Mouse (Mus musculus) spleen, adult 18-20 months (tissue): ENCODE measurements around the gene Ace.

Source experiments
- DNase-seq, 2 experiments: peaks; one replicate each; pipeline ENCODE4 v3.0.0; 2022; ENCODE audit warnings: mixed read lengths in 2 of 2

Gene Ace

DNA sequence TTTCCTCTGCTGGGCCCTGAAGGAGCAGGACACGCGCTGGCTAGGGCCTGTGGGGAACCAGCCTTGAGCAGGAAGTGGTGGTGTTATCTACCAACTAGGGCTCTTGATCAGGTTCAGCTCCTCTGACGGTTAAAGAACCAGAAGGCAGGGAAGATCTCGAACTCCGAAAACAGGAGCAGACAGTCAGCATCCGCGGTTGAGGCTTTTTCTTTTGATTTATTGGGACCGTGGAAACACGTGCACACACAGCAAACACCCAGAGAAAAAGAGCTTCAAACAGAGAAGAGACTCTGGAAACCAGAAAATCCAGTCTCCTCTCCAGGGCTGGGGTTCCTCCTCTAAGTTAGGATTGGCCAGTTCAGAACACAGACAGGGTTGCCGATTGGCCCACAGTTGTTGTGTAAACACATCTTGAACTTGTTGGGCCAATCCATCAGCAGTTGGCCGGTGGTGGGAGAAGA is 21.0 kb upstream of the Ace start:
- DNase-seq = no peak

DNA sequence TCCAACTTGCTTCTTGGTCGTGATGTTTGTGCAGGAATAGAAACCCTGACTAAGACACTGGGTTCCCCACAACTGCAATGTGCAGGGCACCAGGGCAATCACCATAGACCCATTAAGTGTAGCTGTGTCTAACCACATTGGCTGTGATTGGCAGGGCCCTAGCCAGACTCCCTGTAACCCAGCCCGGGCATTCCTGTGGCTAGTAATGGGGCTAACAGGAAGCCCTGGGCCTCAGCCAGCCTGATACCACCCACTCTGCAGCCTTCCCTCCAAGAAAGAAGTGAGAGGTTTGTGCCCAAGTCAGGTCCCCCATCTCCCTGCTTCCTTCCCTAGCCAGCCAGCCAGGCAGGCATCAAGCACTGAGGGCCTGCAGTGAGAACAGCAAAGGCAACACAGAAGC is 19.5 kb upstream of the Ace start:
- no peak for DNase-seq

DNA sequence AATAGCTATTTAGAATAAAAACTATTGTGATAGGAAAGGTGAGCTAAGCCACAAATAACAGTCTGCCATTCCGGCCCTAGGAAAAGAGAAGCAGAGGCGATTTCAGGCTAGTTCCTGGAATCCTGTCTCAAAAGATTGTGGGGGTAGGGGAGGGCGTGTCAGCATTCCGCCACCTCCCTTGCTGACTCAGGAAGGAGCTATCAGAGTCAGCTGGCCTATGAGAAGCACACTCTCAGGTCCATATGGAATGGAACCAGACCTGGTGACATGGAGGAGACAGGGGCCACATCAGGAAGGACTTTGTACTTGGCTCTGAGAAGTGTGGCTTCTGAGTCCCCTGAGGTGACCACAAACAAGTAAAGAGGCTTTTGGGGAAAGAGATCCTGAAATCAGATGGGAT is 17.2 kb upstream of the Ace start:
- DNase-seq = no peak

DNA sequence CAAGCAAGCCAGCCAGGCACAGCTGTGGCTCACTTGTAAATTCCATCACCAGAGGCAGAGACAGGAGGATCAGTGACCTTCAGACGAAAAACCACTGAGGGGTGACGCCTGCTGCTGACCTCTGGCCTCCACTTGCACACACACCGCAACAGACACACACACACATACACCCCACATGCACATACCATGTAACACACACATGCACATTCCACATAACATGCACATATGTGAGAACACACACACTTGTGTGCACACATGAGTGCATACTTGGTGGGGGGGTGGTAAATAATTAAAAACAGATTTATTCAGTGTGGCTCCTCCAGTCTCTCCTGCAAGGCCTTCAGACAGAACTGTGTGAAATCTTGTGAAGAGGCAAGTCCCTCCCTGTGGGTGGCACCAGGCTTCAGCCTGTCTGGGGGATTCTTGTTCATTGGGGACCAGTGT is 16.1 kb upstream of the Ace start:
- DNase-seq = no peak

DNA sequence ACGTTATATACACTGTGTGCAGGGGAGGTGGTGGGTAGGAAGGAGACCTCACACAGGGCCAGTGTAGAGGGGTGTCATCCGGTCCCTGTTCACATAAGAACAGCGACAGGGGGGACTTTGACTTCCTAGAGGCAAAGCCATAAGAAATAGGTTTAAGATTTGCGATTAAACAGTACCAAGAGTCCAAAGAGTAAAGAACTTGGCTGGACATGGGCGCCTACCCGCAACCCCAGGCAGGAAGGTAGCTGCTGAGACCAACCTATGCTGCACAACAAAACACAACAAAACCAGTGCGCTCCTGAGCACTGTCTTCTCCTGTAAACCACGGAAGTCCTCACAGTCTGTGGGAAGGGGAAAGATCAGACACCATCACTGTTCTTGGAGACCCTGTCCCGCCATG is 15.6 kb upstream of the Ace start:
- DNase-seq = no peak

DNA sequence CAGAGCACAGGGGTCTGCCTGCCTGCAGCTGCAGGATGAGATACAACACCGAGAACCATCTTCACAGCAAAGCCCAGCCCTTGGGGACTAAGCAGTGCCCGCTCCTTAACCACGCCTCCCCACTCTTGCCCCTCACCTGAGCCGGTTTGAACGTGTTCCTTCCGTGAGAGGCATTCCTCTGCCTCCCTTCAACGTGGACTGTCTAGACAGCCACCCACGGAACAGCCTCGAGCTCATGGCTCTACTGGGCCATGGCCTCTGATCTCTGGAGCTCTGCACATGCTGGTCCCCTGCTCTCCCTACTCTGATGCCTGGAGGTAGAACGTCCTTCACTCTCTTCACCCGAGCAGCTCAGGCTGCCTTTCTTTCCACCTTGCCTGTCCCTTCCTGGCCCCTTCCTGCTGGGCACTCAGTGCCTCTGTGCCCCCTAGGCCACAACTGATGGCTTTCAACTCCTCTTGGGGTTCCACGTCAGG is 14.8 kb upstream of the Ace start, which contains the start of gene Cyb561:
Cyb561 (minus strand) TSS at position 426 of the 476 bp plus-strand sequence.
- DNase-seq = no peak

DNA sequence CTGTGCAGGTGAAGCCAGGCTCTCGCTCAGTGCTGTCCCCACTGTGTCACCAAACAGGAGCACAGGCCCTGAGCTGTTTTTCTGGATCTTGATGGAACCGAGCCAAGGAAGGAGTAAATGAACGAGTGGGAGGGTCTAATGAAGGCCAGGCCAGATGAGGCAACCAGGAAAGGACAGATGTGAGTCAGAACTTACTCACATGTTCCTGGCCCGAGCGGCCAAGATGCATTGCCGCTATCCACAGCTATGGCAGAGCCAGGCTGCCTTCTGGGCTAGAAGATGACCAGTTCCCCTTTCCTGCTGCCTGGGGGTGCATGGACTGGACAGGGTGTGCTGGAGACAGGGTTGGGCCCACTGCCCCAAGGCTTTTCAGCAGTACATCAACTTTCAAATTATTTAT is 14.3 kb upstream of the Ace start:
- DNase-seq = no peak

DNA sequence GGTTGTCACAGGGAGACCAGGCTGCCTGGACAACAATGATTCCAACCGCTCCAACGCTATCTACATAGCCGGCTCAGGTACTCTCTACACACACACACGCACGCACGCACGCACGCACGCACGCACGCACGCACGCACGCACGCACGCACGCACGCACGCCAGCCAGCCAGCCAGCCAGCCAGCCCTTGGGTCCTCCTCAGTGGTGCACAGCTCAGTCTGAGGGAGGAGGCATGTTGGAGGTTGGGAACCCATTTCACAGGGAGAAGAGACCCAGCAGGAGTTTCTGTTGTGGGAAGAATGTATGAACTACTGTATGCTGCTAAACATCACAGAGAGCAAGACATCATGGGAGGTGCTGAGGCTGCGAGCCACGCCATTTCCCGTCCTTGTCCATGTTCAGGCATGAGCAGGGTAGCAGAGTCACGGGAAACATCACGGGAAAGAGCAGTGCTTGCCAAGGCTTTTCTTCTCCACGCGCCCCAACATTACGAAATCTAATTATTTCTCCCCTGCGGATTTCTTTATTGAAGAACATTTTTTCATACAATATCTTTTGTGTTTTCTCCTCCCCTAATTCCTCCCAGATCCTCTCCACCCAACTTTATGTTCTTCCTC is 11.8 kb upstream of the Ace start:
- no peak for DNase-seq

DNA sequence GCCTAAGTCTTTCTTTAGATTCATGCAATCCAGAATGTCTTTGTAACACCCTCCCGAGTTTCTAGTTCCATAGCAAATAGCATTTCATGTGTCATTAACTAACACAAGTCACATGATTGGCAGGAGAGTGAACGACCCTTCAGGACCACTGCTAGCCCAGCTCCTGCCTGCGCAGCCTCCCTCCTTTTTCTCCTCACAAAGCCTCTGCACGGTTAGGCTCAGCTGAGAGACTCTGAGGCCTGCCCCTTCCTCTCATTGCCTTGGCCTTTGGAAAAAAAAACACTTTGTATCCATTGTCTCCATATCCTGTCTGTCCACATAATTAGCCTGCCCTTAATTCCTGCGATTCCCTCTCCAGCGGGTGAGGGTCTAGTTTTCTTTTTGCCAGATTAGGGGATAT is 10.2 kb upstream of the Ace start:
- no peak for DNase-seq

DNA sequence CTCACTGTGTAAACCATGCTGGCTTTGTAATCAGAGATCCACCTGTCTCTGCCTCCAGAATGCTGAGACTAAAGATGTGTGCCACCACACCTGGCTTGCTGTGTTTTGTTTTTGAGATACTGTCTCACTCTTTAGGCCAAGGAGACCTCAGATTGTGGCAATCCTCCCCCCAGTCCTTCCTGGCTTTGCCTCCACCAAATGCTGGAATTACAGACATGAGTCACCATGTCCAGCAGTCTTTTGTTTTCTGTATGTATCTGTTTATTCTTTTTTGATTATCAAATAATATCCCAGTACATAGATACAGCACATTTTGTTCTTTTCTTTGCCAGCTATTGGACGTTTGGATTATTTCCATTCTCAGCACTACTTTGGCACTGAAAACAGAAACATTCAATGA is 9.2 kb upstream of the Ace start:
- no peak for DNase-seq

DNA sequence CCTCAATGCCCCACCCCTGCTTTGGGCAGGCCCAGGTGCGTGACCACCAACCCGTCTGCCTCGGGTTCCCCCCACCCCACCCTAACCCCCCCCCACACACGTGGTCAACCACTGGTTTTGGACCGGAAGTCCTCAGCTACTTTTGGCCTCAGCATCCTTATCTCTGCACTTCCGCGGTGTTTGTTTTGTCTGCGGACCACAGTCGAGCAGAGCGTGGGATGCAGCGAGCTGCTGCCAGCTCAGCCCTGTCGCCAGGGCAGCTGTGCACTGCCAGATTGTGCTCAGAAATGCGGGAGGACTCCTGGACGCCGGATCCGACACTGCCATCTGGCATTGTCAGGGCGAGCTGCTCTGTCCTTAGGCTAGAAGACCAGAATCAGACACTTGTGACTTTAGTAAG is 8.4 kb upstream of the Ace start:
- DNase-seq = no peak

DNA sequence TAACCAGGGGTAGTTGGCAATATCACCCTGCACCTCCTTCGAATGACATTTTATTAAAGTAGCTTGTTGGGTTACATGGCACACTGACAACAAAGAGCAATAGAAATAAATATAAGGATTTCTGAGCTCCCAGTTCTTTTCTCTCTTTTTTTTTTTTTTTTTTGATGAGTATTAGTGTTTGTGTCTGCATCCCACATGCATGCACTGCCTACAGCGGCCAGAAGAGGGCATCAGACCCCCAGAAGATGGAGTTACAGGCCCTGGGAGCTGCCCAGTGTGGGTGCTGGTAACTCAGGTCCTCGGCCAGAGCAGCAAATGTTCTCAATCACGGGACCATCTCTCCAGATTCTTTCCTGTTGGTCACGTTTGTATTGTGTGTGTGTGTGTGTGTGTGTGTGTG is 3.1 kb upstream of the Ace start:
- no peak for DNase-seq

DNA sequence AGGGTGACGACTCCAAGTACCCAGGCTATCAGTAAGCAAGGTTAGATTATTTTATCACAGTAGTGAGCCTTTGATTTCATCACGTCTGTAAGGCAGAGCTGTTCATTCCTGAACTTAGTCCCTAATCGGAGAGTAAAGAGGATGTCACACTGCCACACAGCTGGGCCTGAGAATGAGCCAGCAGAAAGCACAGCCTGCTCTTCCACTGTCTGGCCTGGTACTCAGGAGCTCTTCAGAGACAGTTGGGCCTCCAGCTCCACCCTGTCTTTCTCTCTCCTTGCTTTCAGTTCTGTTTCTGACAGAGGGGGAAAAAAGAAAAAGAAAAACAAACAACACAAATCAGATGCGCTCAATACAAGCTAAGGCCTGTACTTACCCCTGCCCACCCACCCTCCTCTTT is 1.5 kb upstream of the Ace start:
- DNase-seq = no peak

DNA sequence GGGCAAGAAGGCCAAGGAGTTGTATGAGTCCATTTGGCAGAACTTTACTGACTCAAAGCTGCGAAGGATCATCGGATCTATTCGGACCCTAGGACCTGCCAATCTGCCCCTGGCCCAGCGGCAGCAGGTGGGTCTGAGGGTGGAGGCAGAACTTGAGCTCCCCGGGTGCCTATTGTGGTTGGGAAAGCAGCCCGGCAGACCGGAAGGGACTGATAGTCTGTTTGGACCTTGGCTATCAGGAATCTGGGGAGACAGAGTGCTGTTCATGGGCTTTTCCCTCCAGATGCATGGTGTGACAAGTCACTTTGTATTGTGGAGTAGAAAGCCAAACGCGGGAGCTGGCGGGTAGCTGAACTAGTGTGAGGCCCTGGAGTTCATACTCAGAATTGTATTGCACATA is 1.2 kb downstream of the Ace start:
- DNase-seq = no peak

DNA sequence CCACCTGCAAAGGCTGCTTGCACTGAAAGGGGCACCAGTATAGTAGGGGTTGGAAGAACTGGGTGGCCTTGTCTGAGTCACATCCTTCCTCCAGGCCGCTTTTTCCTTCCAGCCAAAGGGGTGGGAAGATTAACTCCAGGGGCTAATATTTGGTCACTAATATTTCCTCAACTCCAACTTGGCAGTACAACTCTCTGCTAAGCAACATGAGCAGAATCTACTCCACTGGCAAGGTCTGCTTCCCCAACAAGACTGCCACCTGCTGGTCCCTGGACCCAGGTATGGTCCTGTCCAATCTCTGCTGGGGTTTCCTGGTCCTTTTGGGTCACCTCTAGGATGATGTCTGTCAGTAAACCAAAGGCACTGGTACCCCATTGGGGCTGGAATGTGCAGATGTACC is 1.8 kb downstream of the Ace start:
- DNase-seq = peak in 1 of 2 experiments; percentile 24

DNA sequence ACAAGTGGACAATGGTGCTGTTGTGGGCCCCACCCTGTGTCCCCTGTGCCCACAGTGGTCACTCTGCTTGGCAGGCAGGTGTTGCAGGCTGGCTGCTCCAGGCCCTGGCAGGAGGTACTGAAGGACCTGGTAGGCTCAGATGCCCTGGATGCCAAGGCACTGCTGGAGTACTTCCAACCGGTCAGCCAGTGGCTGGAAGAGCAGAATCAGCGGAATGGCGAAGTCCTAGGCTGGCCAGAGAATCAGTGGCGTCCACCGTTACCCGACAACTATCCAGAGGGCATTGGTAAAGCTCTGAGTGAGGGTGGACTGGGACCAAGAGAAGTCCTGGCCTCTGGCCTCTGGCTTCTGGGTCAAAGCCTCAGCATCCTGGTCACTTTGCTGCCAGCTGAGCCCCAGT is 6.8 kb downstream of the Ace start:
- DNase-seq = no peak

DNA sequence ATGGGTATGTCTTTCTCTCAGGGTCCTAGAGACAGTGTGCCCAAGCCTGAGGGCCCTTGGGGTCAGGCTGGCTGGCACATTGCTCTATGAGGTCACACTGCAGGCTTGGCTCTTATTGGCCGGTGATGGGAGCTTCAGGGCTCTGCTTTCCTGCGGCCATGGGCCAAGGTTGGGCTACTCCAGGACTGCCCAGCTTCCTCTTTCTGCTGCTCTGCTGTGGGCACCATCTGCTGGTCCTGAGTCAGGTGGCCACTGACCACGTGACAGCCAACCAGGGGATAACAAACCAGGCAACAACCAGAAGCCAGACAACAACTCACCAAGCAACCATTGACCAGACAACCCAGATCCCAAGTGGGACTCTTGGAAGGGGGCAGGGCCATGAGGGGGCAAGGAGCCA is 7.3 kb downstream of the Ace start:
- DNase-seq = no peak

DNA sequence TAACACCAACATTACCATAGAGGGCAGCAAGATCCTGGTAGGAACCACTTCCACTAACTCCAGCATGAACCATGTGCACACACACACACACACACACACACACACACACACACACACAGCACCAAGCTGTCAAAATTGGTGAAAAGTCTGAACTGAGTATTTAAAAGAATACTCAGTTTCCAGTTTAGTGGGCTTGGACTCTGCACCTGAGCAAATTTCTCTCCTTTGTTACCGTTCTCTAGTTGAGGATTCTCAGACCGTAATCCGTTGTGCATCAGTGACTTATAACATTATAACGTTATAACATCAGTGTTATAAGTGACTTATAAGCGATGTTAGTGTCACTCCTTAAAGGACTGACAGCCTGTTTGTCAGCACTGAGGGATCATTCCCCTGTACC is 7.9 kb downstream of the Ace start:
- no peak for DNase-seq

DNA sequence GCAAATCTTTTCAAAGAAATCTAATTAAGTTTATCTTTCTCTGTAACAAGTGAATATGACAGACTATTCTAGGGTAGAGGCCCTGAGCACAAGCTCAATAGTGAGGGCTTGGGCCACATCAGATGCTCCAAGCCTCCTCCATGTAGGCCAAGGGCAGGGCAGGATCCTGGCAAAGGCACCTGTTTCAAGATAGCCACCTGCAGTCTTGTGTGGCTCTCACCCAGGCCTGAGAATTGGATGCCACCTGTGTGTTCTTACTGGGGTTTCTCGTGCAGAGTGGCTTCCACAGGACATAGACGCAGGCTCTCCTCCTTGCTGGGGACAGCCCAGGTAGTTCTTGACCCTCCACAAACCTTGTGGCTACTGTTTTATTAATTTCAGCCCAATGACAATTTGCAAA is 10.5 kb downstream of the Ace start:
- no peak for DNase-seq

DNA sequence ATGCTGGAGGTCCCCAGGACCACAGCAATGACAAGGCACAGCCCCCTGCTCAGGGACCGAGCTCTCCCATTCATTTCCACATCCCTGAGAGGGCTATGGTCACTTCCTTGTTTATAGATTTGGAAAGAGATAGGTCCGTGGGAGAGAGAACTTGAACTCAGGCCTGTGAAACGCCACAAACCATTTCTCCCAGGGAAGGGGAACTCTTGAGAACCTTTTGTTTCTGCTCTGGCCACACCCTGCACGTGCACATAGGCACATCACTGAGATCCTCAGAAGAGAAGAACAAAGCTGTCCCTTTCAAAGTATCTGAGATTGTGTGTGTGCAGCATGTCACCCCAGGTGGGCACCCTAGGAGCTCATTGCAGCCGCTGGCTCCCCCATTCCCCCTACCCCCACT is 10.9 kb downstream of the Ace start:
- no peak for DNase-seq

DNA sequence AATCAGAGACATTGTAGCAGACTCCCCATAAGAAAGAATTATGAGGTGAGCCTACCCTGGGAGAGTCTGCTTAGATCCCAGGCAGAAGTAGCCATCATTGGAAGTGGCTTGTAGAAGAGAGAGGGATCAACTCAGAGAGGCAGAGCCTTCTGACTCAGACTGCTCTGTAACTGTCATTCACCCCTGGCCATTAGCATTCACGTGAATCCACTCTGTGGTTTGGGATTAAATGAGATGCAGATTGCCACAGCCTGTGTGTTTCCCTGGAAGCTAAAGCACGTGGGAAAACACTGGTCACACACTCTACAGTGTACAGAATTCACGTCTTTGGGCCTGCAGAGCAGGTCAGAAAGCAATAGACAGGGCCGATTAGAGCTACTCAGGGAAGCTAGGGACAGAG is 16.7 kb downstream of the Ace start:
- no peak for DNase-seq

DNA sequence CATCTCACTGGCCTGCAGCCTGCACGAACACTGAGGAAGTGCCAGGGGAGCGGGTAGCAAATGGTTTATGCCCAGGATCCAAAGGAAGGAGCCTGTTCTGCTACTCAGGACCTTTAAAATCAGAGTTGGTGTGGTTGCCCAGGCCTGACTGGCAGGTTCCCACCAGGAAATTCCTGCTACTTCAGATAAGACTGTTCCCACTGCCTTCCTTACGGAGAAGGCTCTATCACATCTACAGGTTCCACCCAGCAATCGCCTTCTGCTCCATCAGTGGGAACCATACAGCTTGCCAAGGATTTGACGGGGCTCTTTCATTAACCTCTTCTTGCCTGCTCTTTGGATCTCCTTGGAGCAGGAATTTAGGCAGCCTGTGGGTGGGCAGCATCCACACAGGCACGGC is 19.7 kb downstream of the Ace start:
- DNase-seq = no peak

DNA sequence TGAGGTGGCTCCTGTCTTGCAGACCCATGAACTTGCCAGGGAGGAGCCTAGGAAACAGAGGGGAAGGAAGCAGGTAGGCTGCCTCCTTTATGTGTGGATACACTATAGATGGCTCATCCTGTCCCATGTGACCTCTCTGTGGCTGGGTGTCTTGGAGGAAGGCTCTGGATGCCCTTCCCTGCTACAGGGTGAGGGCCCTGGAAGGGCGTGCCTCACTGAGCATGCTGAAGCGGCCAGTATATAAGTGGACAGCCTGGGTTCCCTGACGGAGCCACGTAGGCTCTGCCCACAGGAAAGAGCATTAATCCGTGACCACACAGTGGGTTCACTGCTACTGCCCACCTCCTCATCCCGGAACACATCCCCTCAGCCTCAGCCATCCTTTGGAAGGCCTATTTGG is 21.7 kb downstream of the Ace start:
- no peak for DNase-seq

DNA sequence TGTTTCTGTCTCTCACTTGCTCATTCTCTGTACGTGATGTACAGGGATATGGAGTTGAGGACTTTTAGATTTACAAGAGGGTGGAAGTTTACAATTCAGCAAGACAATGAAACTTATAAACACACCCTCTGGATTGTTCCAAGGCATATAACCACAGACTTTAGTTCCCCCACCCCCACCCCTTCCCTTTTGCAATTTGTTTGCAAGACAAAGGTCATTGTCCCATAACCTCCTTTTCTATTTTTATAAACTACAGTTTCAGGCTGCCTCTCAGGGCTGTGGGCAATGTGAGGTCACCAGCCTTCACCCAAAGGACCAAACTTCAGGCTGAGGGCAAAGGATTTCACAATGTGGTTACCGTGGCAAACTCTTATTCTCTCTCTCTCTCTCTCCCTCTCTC is 22.5 kb downstream of the Ace start:
- no peak for DNase-seq

DNA sequence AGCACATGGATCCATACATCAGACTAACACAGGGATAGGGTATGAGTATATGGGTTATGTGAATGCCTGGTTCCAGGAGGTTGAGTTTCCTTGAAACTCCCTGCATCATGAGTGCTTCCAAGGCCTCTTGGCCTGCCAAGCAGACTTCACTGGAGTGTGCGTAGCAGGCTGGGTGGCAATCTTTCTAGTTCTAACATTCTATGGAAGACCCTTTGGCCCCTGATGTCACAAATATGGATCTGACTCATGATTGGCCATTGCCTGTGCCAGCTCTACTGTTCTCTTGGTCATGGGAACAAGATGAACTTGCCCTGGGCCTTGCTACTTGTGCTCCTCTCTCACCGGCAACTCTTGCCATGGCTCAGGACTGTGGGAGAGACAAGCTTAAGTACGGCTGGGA is 26.6 kb downstream of the Ace start, which contains the start of gene Ace3:
Ace3 (plus strand) TSS at position 301 of the 400 bp plus-strand sequence.
- no peak for DNase-seq
